Mouse (Mus musculus) thymus, adult 18-20 months (tissue): ENCODE results near the gene Tlcd1.
A peak's percentile ranks its signal among the peaks of the same experiment; 100 is the strongest.

Source experiments
- DNase-seq, 2 experiments: peaks; one replicate each; pipeline ENCODE4 v3.0.0; 2022; ENCODE audit warnings: mixed read lengths in 2 of 2

The Tlcd1 gene

DNA sequence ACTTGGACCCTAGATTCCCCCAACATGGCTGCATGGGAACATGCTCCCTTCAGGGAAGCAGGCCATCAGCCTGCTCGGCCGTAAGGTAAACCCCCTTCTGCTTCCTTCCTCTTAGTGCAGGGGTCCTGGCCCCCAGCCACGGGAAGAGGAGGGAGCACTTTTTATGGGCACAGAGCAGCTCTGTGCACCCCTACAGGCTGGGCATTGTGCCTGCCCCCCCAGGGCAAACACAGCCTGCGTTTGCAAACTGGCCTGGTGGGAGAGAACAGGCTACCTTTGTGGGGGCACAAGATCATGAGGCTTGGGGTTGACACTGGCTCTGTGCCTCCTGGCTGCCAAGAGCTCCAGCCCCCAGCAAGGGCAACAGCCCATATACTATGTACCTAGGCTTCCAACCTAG lies 14.5 kb upstream of the Tlcd1 start:
- DNase-seq, result no peak

GRCm38 (mm10) chr11:78162504-78162903 lies 14.0 kb upstream of the Tlcd1 start:
- no peak for DNase-seq

DNA sequence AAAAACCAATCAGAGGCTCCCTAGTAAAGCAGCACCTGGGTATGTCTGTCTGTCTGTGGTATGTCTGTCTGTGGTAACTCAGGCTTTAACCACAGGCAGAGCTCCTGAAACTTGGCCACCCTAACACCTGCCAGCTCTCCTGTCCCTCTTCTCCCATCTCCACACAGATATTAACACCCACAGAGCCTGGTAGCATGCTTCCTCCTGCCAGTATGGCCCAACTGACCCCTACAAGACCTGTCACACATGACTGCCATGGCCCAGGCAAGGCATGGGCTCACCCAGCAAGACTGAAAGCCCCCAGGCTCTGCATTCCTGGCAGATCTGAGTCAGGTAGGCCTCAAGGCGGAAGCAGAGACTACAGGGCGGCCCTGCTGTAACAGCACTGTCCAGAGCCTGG lies 13.5 kb upstream of the Tlcd1 start:
- DNase-seq, result peak in 1 of 2 experiments; percentile 21

GRCm38 (mm10) chr11:78163681-78164603 lies 12.6 kb upstream of the Tlcd1 start:
- peak; percentile 69 to 80 for DNase-seq

- peak in 1 of 2 experiments; percentile 28 for DNase-seq
Observed at GRCm38 (mm10) chr11:78164604-78164923, 11.9 kb upstream of the Tlcd1 start.

DNA sequence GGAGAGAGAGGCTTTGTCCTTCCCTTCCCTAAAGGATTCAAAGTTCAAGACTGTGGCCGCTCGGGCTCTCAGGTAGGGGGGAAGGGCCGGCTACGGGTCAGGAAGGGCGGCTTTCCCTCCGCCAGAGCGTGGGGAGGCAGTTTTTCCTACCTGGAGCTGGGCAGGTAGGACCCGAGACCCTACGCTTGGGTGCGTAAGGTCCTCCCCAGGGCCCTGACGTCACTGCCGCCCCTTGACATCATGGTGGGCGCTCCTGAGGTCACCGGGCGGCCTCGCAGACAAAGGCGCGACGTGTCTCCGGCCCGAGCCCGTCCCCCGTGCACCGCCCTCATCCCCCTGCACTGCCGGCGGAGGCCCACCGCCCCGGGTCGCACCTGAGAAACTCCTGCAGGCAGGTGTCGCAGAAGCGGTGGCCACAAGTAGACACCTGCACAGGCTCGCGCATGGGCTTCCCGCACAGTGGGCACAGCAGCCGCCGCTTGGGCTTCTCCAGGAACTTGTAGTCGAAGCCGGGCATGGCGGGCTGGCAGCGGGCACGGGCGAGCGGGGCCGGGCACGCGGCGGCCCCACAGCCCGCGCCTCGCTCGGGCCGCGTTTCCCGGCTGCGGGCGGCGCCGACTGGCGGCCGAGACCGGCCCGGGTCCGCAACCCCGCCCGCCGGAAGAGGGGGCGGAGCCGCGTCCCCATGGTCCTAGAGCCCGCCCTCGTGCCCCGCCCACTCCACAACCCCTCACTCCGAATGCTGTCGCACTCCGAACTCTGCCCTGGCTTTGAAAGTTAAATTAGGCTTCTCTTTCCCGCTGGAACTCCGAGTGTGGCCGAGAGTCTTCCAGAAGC lies 11.4 kb upstream of the Tlcd1 start, which contains the start of gene Traf4:
TSS of gene Traf4 (minus strand) at position 666 of the 837 bp plus-strand sequence.
- DNase-seq, result peak; percentile 69 to 77

- no peak for DNase-seq
Observed at GRCm38 (mm10) chr11:78165761-78166109, 10.8 kb upstream of the Tlcd1 start.

DNA sequence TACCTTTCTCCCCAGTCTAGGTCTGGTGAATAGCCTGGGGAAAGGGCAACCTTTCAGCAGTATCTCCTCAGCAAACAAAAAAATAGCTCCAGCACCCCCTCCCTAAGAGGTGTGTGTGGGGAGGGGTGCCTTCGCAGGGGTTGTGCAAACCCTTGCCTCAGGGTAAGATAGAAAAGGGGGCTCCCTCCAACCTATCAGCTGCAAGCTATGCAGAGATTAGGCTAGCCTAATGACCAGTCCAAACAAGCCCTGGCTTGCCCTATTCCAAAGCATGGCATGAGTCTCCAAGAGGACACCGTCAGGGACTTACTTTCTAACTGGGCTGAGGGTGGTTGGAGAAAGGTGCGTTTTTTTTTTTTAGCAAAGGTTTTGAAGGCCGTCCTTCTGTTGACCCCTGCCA lies 10.3 kb upstream of the Tlcd1 start:
- DNase-seq, result no peak

DNA sequence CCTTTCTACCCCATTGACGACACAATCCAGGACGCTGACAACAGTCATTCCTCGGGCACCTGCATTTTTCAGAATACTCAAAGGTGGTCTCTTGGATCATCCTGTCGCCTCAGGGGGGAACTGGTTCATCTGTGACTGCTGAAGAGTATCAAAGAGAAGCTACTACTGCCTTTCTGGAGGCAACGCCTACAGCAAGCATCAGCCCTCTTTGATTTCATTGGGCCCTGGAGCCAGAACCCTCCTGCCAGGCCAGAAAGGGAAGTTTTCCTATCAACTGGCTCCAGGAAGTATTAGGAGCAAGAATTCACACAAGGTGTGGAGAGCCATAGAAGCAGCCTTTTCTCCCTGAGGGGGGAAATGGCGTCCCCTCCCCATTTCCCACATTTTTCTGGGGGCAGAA lies 9.9 kb upstream of the Tlcd1 start:
- DNase-seq, result no peak

DNA sequence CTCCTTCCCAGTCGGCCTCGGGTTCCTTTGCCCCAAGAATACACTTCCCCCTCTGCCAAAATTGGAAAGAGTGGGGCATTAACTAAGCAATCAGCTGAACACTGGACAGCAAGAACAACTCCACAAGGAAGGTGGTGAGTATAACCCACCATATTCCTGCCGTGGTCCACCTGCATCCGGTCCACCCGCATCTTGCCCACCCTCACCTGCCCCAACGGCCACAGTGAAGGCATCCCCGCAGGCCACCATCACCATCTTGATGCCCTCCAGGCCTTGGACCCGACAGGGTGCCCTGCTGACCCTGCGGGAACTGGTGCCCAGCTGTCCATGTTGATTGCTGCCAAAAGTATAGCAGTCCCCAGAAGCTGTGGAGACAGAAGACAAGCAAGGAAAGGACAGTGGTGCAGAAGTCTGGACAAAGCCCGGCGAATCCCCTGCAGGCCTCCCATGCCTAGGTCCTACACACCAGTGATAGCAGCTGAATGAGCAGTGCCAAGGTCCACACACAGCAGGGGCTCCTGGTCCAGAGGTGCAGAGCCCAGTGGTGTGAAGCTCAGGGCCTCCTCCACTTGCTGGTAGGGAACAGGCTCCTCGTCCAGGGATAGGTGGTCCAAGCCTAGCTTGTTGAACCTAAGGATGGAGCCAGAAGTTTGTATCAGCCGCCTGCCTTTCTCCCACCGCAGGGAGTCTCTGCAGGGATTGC lies 9.1 kb upstream of the Tlcd1 start:
- no peak for DNase-seq

DNA sequence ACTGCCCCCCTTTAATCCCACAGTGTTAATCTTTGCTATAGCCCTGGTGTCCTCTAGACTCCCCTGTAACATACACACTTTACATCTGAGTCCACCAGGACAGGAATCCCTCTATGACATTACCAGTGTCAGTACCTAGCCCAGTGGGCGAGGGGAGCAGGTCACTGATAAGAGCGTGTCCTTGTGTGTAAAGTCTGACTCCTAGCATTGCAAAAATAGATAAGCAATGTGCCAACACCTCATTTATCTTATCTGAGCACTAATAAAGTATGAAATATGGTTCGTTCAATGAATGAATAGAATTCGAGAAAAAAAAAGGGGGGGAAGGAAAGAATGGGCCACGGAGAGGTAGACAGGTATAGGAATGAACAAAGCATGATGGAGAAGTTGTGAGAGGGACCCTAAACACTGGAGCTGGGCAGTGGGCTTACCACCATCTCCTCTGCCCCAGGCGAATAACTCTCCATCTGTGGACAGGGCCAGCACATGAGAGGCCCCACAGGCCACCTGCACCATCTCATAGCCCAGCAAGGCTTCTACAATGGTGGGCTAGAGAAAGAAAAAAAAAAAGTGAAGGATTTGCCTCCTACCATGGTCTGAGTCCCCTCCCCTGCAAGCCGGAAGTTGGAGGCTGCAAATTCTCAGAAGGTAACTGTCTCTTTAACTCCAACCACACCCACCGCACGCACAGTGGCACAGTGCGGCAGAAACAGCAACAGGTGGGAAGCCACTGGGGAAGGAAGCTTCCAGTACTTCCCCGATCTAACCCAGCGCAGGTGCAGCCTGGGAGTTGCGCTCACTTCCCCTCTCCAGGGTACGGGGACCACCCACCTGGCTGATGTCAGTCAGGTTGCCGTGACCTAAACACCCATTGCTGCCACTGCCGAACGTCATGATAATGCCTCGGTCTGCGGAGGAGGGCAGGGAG lies 7.7 kb upstream of the Tlcd1 start:
- peak; percentile 69 to 85 for DNase-seq

DNA sequence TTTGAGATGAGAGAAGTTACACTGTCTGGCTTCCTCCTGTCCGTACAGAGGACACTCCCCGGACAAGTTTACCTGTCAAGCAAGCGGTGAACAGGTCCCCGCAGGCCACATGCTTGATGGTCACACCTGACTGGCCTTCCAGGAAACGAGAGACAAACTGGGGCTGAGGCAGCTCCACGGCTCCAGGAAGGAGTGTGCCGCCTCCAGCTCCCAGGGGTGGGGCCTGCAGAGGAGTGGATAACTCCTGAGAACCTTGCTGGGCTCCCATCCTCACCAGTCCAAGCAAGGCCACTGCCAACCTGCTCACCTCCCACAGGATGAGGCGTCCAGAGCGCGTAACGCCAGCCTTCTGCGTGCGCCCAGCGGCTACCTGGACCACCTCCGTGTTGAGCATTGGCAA lies 6.2 kb upstream of the Tlcd1 start:
- peak in 1 of 2 experiments; percentile 24 for DNase-seq

DNA sequence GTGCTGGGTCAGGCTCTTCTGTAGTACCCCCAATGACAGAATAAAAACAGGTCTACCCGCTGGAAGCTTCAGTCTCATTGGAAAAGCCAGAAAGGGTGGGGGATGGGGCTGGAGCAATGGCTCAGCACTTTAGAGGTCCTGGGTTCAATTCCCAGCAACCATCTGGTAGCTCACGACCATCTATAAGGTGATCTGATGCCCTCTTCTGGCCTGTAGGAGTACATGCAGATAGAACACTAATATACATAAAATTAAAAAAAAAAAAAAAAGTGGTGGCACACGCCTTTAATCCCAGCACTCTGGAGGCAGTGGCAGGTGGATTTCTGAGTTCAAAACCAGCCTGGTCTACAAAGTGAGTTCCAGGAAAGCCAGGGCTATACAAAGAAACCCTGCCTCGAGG lies 5.2 kb upstream of the Tlcd1 start:
- DNase-seq, result no peak

DNA sequence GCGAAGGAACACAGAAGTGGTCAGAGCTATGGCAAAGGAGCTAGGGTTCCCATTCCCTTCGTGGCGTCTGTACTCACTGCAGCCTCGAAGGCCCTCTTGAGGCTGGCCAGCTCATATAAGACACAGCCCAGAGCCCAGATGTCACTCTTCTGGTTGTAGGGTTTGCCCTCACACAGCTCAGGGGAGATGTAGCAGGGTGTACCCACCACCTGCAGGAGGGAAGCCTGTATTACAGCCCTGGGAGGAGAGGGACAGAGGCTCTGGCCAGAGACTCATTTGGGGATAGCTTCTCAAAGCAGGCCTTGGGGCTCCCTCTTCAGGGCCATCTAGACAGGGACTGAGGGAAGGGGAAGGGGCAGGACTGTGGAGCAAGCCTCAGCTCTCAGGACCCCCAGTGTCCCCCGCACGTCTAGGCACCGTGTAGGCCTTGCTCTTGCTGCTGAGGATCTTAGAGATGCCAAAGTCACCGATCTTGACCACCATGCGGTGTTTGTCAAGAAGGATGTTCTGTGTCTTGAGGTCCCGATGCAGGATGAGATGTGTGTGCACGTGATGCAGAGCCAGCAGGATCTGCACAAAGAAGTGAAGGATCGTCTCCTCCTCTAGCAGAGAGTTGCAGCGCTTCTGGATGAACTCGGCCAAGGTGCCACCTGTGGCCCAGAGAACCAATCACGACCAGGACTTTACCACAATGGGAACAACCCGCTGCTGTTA lies 4.3 kb upstream of the Tlcd1 start:
- DNase-seq, result no peak

DNA sequence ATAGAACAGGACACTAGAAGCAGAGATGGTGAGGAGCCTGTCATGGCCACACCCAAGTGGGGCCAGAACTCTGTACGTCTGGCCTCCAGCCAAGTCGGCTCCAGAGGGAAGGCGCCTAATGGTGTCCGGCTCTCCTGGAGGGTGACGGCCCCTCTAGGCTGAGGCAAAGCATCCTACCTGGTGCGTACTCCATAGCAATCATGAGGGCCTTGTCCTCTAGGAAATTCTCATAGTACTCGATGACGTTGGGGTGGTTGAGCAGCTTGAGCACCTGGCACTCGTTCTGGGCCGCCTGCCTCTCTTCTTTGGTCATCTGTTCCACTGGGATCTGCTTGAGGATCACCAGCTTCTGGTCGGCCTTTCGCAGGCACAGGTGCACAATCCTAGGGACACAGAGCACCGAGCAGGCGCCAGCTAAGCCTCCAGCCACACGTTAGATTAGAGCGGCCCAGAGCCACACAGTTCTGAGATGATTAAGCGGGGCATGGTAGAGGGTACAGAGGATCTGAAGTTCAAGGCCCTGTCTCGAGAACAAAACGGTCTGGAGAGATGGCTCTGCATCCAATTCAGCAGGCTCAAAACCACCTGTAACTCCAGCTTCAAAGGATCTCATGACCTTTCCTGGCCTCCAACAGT lies 3.6 kb upstream of the Tlcd1 start:
- no peak for DNase-seq

GRCm38 (mm10) chr11:78174506-78174905 lies 2.0 kb upstream of the Tlcd1 start:
- no peak for DNase-seq

DNA sequence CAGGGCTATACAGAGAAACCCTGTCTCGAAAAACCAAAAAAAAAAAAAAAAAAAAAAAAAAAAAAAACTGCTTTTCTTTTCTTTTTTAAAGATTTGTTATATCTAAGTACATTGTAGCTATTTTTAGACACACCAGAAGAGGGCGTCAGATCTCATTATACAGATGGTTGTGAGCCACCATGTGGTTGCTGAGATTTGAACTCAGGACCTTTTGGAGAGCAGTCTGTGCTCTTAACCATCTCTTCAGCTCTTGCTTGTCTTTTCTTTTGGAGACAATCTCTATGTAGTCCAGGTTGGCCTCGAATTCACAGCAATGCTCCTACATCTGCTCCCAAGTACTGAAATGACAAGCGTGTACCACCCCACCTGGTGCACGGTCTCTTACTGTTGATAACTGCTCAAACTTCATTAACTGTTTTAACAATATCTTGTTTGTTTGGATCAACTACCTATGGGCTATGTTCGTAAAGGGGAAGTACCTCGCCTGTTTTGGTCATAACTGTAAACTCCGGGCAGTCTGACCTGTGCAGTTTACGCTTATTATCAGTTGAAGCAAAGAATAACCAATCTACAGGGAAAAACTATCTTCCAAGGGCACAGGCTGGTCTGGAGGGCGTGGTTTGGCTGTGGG lies 625 bp upstream of the Tlcd1 start:
- DNase-seq, result no peak

DNA sequence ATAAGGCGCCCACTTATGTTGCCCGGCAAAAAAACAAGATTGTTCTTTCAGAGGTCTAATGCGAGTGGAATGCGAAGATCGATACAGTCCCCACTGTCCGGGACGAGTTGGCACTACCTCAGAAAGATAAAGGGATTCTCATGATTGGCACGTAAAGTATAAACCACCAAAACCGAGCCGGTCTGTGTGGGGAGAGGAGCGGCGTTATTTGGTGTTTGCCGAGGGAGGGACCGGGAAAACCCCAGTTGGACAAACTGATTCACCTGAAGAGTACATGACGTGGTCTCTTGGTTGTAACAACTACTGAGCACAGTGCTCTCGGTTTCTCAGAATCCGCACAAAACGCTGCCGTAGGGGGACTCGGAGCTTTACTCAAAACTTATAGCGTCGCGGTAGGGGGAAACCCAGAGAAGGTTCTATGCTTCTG lies 407 bp downstream of the Tlcd1 start:
- peak in 1 of 2 experiments; percentile 33 for DNase-seq

DNA sequence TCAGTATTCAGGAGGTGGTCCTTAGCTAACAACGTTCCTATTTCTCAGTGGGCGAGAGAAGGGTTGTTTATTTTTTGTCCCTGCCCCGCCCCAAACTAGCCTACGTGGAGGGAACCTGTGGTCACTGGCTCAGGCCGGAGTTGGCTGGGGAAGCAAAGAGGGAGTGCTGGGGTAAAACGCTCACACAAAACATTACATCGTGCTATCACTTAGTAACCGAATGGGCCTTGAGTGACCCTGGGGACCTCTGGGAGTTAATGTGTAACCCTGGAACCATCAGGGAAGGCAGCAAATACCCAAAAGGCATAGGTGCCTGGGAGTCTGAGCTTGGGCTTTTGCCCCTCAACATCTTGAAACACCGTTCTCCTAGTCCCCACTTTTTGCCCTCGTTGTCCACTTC lies 926 bp downstream of the Tlcd1 start:
- DNase-seq, result no peak
